ENCODE assay signal across 9 mouse cellular contexts in the genomic region with DNA sequence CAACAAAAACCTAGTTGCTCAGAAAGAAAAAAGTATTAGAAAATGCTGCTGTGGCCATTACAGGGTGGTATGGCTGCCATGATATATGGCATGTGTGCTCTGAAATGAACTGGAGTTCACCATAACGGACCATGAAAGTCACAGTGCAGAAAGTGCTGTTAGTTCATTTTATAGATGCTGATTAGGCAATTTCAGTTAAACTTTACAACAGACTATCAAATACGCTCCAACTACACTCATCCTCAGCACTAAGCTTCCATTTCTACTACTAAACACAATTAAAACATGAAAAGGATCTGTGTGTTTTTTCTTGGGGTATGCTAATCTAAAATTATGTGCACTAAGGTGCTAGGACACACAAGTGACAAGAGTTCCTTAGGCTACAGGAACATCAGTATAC.
DNase-seq lines count a peak whose midpoint lies in the region; ATAC-seq and TF ChIP-seq lines count a peak whose summit lies in the region.
"Had no signal": no experiment of that assay in that cellular context is flagged by ENCODE, and none has a peak within 500 bp of the region (broad histone marks: within the 10 kb centered on the region; RNA-seq: fewer than 3 reads in every experiment).

No protein-coding gene starts in this region.

- peak overlapping the region; percentile 75 for H3K4me2 ChIP-seq in embryonic facial prominence, embryonic 15.5 days (replicated peaks)
- peak overlapping the region; percentile 77 for H3K4me2 ChIP-seq in neural tube, embryonic 13.5 days

- ATAC-seq in embryonic facial prominence, embryonic 15.5 days (ENCODE audit: insufficient number of reproducible peaks, low FRiP score, low TSS enrichment, low read depth) = no peak
- ATAC-seq in neural tube, embryonic 13.5 days (ENCODE audit: low read depth) = no peak

- no peaks in the 10 kb centered on the region for H3K27me3 ChIP-seq in embryonic facial prominence, embryonic 15.5 days
- H3K27me3 ChIP-seq in limb, embryonic 10.5 days (ENCODE audit: low read depth, poor library complexity, severe bottlenecking) = no peaks in the 10 kb centered on the region
- H3K27me3 ChIP-seq in neural tube, embryonic 13.5 days = no peaks in the 10 kb centered on the region

- intact Hi-C loops in left cerebral cortex, adult 2 months (cut with DNase I) = loop anchor here (5.0 kb wide), 1 partner anchor 106 kb away; no protein-coding TSS in a partner anchor
- intact Hi-C loops in left cerebral cortex, postnatal 4 days (cut with DNase I) = no loop called here
- intact Hi-C loops in left cerebral cortex, postnatal 10 days (cut with DNase I) = loop anchor here (5.0 kb wide), 2 partner anchors 66 to 111 kb away; partner anchors contain the start of gene Fam49b

- WGBS in embryonic facial prominence, embryonic 15.5 days = 53% methylated on average over 2 of the region's 2 CpGs
- WGBS in limb, embryonic 10.5 days = 47% methylated on average over 2 of the region's 2 CpGs
- 31% methylated on average over 2 of the region's 2 CpGs for WGBS in neural tube, embryonic 13.5 days

- H3K4me3 ChIP-seq in left cerebral cortex, adult 2 months = peak overlapping the region; percentile 78
- peak overlapping the region; percentile 72 for H3K4me3 ChIP-seq in embryonic facial prominence, embryonic 15.5 days (replicated peaks)
- peak overlapping the region; percentile 90 for H3K4me3 ChIP-seq in limb, embryonic 10.5 days
- H3K4me3 ChIP-seq in neural tube, embryonic 13.5 days = peak overlapping the region; percentile 88

- no peak for TF ChIP-seq CTCF in left cerebral cortex, adult 2 months (IDR thresholded peaks at IDR 0.05)

- no peaks in the 10 kb centered on the region for H3K9me3 ChIP-seq in embryonic facial prominence, embryonic 15.5 days (replicated peaks)
- H3K9me3 ChIP-seq in limb, embryonic 10.5 days (replicated peaks) = no peaks in the 10 kb centered on the region
- no peaks in the 10 kb centered on the region for H3K9me3 ChIP-seq in neural tube, embryonic 13.5 days

- no peak for DNase-seq in left cerebral cortex, adult 2 months (ENCODE audit: extremely low spot score in 1 of 2, low spot score in 2 of 2)
- no peak for DNase-seq in left cerebral cortex, postnatal 4 days
- DNase-seq in limb, embryonic 10.5 days (ENCODE audit: low spot score) = no peak
- no peak for DNase-seq in left cerebral cortex, postnatal 10 days (ENCODE audit: extremely low spot score in 1 of 2, low spot score in 2 of 2)
- DNase-seq in layer of hippocampus, postnatal 10 days (ENCODE audit: low spot score in 2 of 2) = no peak
- no peak for DNase-seq in urinary bladder, postnatal 10 days (ENCODE audit: low spot score)
- DNase-seq: right cerebral cortex, postnatal 14 days had no signal

- H3K4me1 ChIP-seq in embryonic facial prominence, embryonic 15.5 days = peaks cover 21% of the 10 kb centered on the region
- H3K4me1 ChIP-seq in limb, embryonic 10.5 days = peaks cover 29% of the 10 kb centered on the region
- H3K4me1 ChIP-seq in neural tube, embryonic 13.5 days (replicated peaks) = peaks cover 27% of the 10 kb centered on the region

- no peaks in the 10 kb centered on the region for H3K36me3 ChIP-seq in embryonic facial prominence, embryonic 15.5 days
- no peaks in the 10 kb centered on the region for H3K36me3 ChIP-seq in limb, embryonic 10.5 days
- H3K36me3 ChIP-seq in neural tube, embryonic 13.5 days = no peaks in the 10 kb centered on the region

- H3K9ac ChIP-seq in embryonic facial prominence, embryonic 15.5 days = no peak overlapping the region
- peak overlapping the region; percentile 93 for H3K9ac ChIP-seq in neural tube, embryonic 13.5 days

- H3K27ac ChIP-seq in left cerebral cortex, adult 2 months = no peak overlapping the region
- H3K27ac ChIP-seq in embryonic facial prominence, embryonic 15.5 days (replicated peaks) = no peak overlapping the region
- H3K27ac ChIP-seq in limb, embryonic 10.5 days = no peak overlapping the region
- no peak overlapping the region for H3K27ac ChIP-seq in neural tube, embryonic 13.5 days (replicated peaks)
